Mouse (Mus musculus): ENCODE measurements around the gene Setd6. TPM values are rescaled to one million over a fixed set of nuclear protein-coding genes. Genes with fewer than 3 reads are reported as not detected.

The Setd6 gene
- 16.5 and 17.3 TPM in 2 replicates for polyA plus RNA-seq (2015; fragmentation: Nextera tagmentation; extraction: Ambion mirVana)

- Histone ChIP-seq H3K36me3 (ENCODE audit: control insufficient read depth, insufficient read depth) (peaks cover 39% of the 10 kb centered on the region), H3K4me2 (ENCODE audit: low read depth, low read length) (peak within 1 kb of the TSS; percentile 76), H3K9me3 (replicated peaks; ENCODE audit: control insufficient read depth, low read length) (no peaks in the 10 kb centered on the region), H3K27ac (ENCODE audit: low read length) (peak within 1 kb of the TSS; percentile 72), H3K4me1 (ENCODE audit: control insufficient read depth, insufficient read depth, low read length) (peaks cover 16% of the 10 kb centered on the region), H3K9ac (ENCODE audit: low read length) (peak within 1 kb of the TSS; percentile 86), H3K27me3 (ENCODE audit: control insufficient read depth, insufficient read depth, low read length) (no peaks in the 10 kb centered on the region), H3K4me3 (ENCODE audit: low read length) (peak within 1 kb of the TSS; percentile 81)
- ATAC-seq (replicated peaks; ENCODE audit: extremely low read depth, insufficient read depth, low FRiP score) = peak; percentile 90
- under 1% methylated on average over 79 of the region's 79 CpGs for WGBS
Observed at GRCm38 (mm10) chr8:95715676-95716531, at the start of gene Setd6. Gene Setd6 (plus strand): TSS chr8:95715881.

DNA sequence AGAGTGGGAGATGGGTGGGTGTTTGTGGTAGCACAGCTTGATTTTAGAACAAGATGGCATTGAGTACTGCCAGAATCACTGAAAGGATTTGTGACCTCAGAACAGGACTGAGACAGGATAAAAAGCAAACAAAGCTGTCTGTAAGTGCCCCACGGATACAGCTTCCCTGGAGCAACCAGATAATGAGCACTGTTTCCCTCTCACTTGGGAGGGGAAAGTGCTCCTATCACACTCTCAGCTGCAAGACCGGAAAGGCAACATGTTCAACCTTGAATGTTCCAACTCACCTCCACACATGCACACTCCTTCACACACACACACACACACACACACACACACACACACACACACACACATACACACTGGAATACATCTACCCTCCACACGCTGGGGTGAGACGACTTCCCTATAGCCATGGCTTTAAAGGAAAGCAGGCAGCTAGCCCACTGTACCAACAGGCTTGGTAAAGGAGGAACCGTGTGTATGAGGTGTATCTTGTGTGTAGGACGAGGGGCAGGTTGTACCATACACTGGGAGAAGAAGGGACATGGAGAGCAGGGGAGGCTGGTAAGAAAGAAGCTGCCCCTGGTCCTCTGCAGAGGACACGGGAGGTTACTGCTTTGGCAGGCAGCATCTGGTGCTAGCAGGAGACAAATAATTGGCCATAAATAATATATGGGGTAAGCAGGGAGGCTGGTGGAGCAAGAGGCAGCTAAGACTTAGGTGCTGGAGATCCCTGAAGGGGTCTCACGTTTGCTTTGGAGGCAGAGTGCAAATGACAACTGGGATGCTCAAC, 47.3 kb upstream of the Setd6 start:
- H3K9ac ChIP-seq (ENCODE audit: low read length) = no peak overlapping the region
- no peaks in the 10 kb centered on the region for H3K27me3 ChIP-seq (ENCODE audit: control insufficient read depth, insufficient read depth, low read length)
- H3K36me3 ChIP-seq (ENCODE audit: control insufficient read depth, insufficient read depth) = no peaks in the 10 kb centered on the region
- no peak overlapping the region for H3K4me3 ChIP-seq (ENCODE audit: low read length)
- no peak overlapping the region for H3K27ac ChIP-seq (ENCODE audit: low read length)
- 50% methylated on average over 8 of the region's 8 CpGs for WGBS
- peaks cover 8% of the 10 kb centered on the region for H3K4me1 ChIP-seq (ENCODE audit: control insufficient read depth, insufficient read depth, low read length)
- no peak for ATAC-seq (replicated peaks; ENCODE audit: extremely low read depth, insufficient read depth, low FRiP score)
- H3K4me2 ChIP-seq (ENCODE audit: low read depth, low read length) = no peak overlapping the region
- H3K9me3 ChIP-seq (replicated peaks; ENCODE audit: control insufficient read depth, low read length) = peaks cover 3% of the 10 kb centered on the region; the same call in 1 of the 2 replicates

DNA sequence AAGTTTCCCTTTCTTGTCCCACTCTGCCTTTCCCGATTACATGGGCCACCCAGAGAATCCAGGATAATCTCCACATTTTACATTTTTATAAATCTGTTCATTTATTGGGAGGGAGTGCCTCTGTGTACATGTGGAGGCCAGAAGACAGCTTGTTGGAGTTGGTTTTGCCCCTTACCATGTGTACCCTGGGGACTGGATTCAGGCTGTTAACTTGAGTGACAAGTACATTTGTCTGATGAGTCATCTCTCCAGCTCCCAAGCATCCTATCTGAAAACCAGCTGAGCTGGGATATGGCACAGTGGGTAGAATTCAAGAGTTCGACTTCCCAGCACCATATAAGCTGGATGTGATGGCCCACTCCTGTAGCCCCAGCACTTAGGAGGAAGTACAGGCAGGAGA, 45.7 kb upstream of the Setd6 start:
- Histone ChIP-seq H3K4me3 (ENCODE audit: low read length) (no peak overlapping the region), H3K9ac (ENCODE audit: low read length) (no peak overlapping the region), H3K4me1 (ENCODE audit: control insufficient read depth, insufficient read depth, low read length) (0 out of 2 replicates have a peak, but pooled peaks cover 4% of the 10 kb centered on the region), H3K27me3 (ENCODE audit: control insufficient read depth, insufficient read depth, low read length) (no peaks in the 10 kb centered on the region), H3K9me3 (replicated peaks; ENCODE audit: control insufficient read depth, low read length) (peaks cover 3% of the 10 kb centered on the region; the same call in 1 of the 2 replicates), H3K36me3 (ENCODE audit: control insufficient read depth, insufficient read depth) (no peaks in the 10 kb centered on the region), H3K4me2 (ENCODE audit: low read depth, low read length) (no peak overlapping the region), H3K27ac (ENCODE audit: low read length) (no peak overlapping the region)
- no peak for ATAC-seq (replicated peaks; ENCODE audit: extremely low read depth, insufficient read depth, low FRiP score)
- 76% methylated on average over 2 of the region's 2 CpGs for WGBS

- H3K4me3 ChIP-seq (ENCODE audit: low read length) = no peak overlapping the region
- H3K27me3 ChIP-seq (ENCODE audit: control insufficient read depth, insufficient read depth, low read length) = peaks cover 7% of the 10 kb centered on the region
- H3K4me1 ChIP-seq (ENCODE audit: control insufficient read depth, insufficient read depth, low read length) = 0 out of 2 replicates have a peak, but pooled peaks cover 4% of the 10 kb centered on the region
- H3K9ac ChIP-seq (ENCODE audit: low read length) = no peak overlapping the region
- H3K9me3 ChIP-seq (replicated peaks; ENCODE audit: control insufficient read depth, low read length) = no peaks in the 10 kb centered on the region
- ATAC-seq (replicated peaks; ENCODE audit: extremely low read depth, insufficient read depth, low FRiP score) = no peak
- H3K36me3 ChIP-seq (ENCODE audit: control insufficient read depth, insufficient read depth) = no peaks in the 10 kb centered on the region
- H3K4me2 ChIP-seq (ENCODE audit: low read depth, low read length) = no peak overlapping the region
- no peak overlapping the region for H3K27ac ChIP-seq (ENCODE audit: low read length)
- WGBS = 86% methylated on average over 6 of the region's 6 CpGs
Observed at GRCm38 (mm10) chr8:95671861-95672260, 43.8 kb upstream of the Setd6 start.

GRCm38 (mm10) chr8:95672811-95673210, 42.9 kb upstream of the Setd6 start:
- no peak overlapping the region for H3K9ac ChIP-seq (ENCODE audit: low read length)
- H3K36me3 ChIP-seq (ENCODE audit: control insufficient read depth, insufficient read depth) = no peaks in the 10 kb centered on the region
- no peaks in the 10 kb centered on the region for H3K9me3 ChIP-seq (replicated peaks; ENCODE audit: control insufficient read depth, low read length)
- no peak overlapping the region for H3K27ac ChIP-seq (ENCODE audit: low read length)
- ATAC-seq (replicated peaks; ENCODE audit: extremely low read depth, insufficient read depth, low FRiP score) = no peak
- no peak overlapping the region for H3K4me3 ChIP-seq (ENCODE audit: low read length)
- H3K27me3 ChIP-seq (ENCODE audit: control insufficient read depth, insufficient read depth, low read length) = peaks cover 12% of the 10 kb centered on the region
- WGBS = 66% methylated on average over 5 of the region's 5 CpGs
- H3K4me2 ChIP-seq (ENCODE audit: low read depth, low read length) = no peak overlapping the region
- 0 out of 2 replicates have a peak, but pooled peaks cover 4% of the 10 kb centered on the region for H3K4me1 ChIP-seq (ENCODE audit: control insufficient read depth, insufficient read depth, low read length)

GRCm38 (mm10) chr8:95676631-95677030, 39.0 kb upstream of the Setd6 start, which contains the start of gene Ndrg4:
Gene Ndrg4 (plus strand): TSS chr8:95676980.
- no peaks in the 10 kb centered on the region for H3K36me3 ChIP-seq (ENCODE audit: control insufficient read depth, insufficient read depth)
- peak within 1 kb of the TSS; percentile 98 for H3K4me2 ChIP-seq (ENCODE audit: low read depth, low read length)
- peak within 1 kb of the TSS; percentile 75 for H3K9ac ChIP-seq (ENCODE audit: low read length)
- H3K27ac ChIP-seq (ENCODE audit: low read length) = no peak within 1 kb of the TSS
- peak within 1 kb of the TSS; percentile 70 for H3K4me3 ChIP-seq (ENCODE audit: low read length)
- WGBS = 54% methylated on average over 9 of the region's 9 CpGs
- H3K27me3 ChIP-seq (ENCODE audit: control insufficient read depth, insufficient read depth, low read length) = peaks cover 25% of the 10 kb centered on the region
- ATAC-seq (replicated peaks; ENCODE audit: extremely low read depth, insufficient read depth, low FRiP score) = no peak
- no peaks in the 10 kb centered on the region for H3K9me3 ChIP-seq (replicated peaks; ENCODE audit: control insufficient read depth, low read length)
- peaks cover 6% of the 10 kb centered on the region; the same call in 1 of the 2 replicates for H3K4me1 ChIP-seq (ENCODE audit: control insufficient read depth, insufficient read depth, low read length)

DNA sequence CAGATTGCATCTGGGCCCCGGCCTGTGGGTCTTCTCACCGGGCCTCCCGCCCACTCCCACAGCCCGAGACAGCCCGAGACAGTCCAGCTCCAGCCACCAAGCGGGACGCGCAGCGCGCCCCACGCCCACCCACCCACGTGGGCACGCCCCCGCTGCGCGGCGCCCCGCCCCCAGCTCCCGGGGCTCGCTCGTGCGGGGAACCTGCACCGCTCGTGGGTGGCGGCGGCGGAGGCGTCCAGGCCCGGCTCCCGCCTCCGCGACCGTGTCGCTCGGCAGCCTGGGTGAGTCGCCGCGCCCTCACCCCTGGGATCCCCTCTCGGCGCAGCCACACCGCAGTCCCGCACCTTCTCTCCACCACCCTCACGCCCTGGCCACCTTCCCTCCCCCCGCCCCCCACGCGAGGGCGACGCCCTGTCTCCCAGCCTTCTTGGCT, 38.1 kb upstream of the Setd6 start:
- WGBS = 2% methylated on average over 28 of the region's 48 CpGs
- peak; percentile 46 for ATAC-seq (replicated peaks; ENCODE audit: extremely low read depth, insufficient read depth, low FRiP score)
- H3K9ac ChIP-seq (ENCODE audit: low read length) = peak overlapping the region; percentile 75
- no peak overlapping the region for H3K27ac ChIP-seq (ENCODE audit: low read length)
- H3K36me3 ChIP-seq (ENCODE audit: control insufficient read depth, insufficient read depth) = no peaks in the 10 kb centered on the region
- peak overlapping the region; percentile 70 for H3K4me3 ChIP-seq (ENCODE audit: low read length)
- peak overlapping the region; percentile 98 for H3K4me2 ChIP-seq (ENCODE audit: low read depth, low read length)
- no peaks in the 10 kb centered on the region for H3K9me3 ChIP-seq (replicated peaks; ENCODE audit: control insufficient read depth, low read length)
- H3K4me1 ChIP-seq (ENCODE audit: control insufficient read depth, insufficient read depth, low read length) = peaks cover 6% of the 10 kb centered on the region; the same call in 1 of the 2 replicates
- peaks cover 25% of the 10 kb centered on the region for H3K27me3 ChIP-seq (ENCODE audit: control insufficient read depth, insufficient read depth, low read length)

- Histone ChIP-seq H3K4me3 (ENCODE audit: low read length) (peak overlapping the region; percentile 70), H3K9me3 (replicated peaks; ENCODE audit: control insufficient read depth, low read length) (no peaks in the 10 kb centered on the region), H3K4me1 (ENCODE audit: control insufficient read depth, insufficient read depth, low read length) (peaks cover 6% of the 10 kb centered on the region; the same call in 1 of the 2 replicates), H3K27me3 (ENCODE audit: control insufficient read depth, insufficient read depth, low read length) (peaks cover 25% of the 10 kb centered on the region), H3K4me2 (ENCODE audit: low read depth, low read length) (peak overlapping the region; percentile 98), H3K36me3 (ENCODE audit: control insufficient read depth, insufficient read depth) (no peaks in the 10 kb centered on the region), H3K27ac (ENCODE audit: low read length) (no peak overlapping the region), H3K9ac (ENCODE audit: low read length) (peak overlapping the region; percentile 75)
- WGBS = under 1% methylated on average over 64 of the region's 70 CpGs
- 0 out of 2 replicates have a peak, but pooled peaks have one; percentile 49 for ATAC-seq (replicated peaks; ENCODE audit: extremely low read depth, insufficient read depth, low FRiP score)
Observed at GRCm38 (mm10) chr8:95678024-95678611, 37.6 kb upstream of the Setd6 start.
